Mouse (Mus musculus): Measurements from ENCODE around the gene Lnx1. TPM values are rescaled to one million over a fixed set of nuclear protein-coding genes. Genes with fewer than 3 reads are reported as not detected.

Lnx1 gene
- polyA plus RNA-seq, 1 experiment = 6.1 TPM

GRCm38 (mm10) chr5:74670877-74671276 is 31.8 kb downstream of the Lnx1 start:
- no peaks in the 10 kb centered on the region for H3K36me3 ChIP-seq (ENCODE audit: control insufficient read depth, insufficient read depth, low read length)
- no peaks in the 10 kb centered on the region for H3K4me1 ChIP-seq (ENCODE audit: control insufficient read depth, insufficient read depth, low read length)
- H3K27me3 ChIP-seq (replicated peaks; ENCODE audit: control insufficient read depth, insufficient read depth, low read length) = no peaks in the 10 kb centered on the region
- WGBS = 79% methylated on average over 3 of the region's 3 CpGs
- DNase-seq = no peak
- TF ChIP-seq CTCF (conservative IDR thresholded peaks at IDR 0.05; ENCODE audit: insufficient read depth, insufficient read length, low read depth, low read length) (no peak), POLR2A (IDR thresholded peaks at IDR 0.05; ENCODE audit: low read depth, low read length) (no peak)
- no peak overlapping the region for H3K27ac ChIP-seq (ENCODE audit: insufficient read depth, low read depth, low read length)
- H3K4me3 ChIP-seq (ENCODE audit: insufficient read depth, low read depth, low read length) = no peak overlapping the region

- TF ChIP-seq POLR2A (IDR thresholded peaks at IDR 0.05; ENCODE audit: low read depth, low read length) = no peak
- no peak for TF ChIP-seq CTCF (conservative IDR thresholded peaks at IDR 0.05; ENCODE audit: insufficient read depth, insufficient read length, low read depth, low read length)
- H3K4me3 ChIP-seq (ENCODE audit: insufficient read depth, low read depth, low read length) = no peak overlapping the region
- H3K27me3 ChIP-seq (replicated peaks; ENCODE audit: control insufficient read depth, insufficient read depth, low read length) = no peaks in the 10 kb centered on the region
- peak; percentile 34 for DNase-seq
- no peaks in the 10 kb centered on the region for H3K4me1 ChIP-seq (ENCODE audit: control insufficient read depth, insufficient read depth, low read length)
- H3K27ac ChIP-seq (ENCODE audit: insufficient read depth, low read depth, low read length) = peak overlapping the region; percentile 35; the same call in 1 of the 2 replicates
- 60% methylated on average over 6 of the region's 6 CpGs for WGBS
- H3K36me3 ChIP-seq (ENCODE audit: control insufficient read depth, insufficient read depth, low read length) = no peaks in the 10 kb centered on the region
Measured at GRCm38 (mm10) chr5:74669925-74670324, 32.8 kb downstream of the Lnx1 start.

- no peaks in the 10 kb centered on the region for H3K27me3 ChIP-seq (replicated peaks; ENCODE audit: control insufficient read depth, insufficient read depth, low read length)
- no peak overlapping the region for H3K27ac ChIP-seq (ENCODE audit: insufficient read depth, low read depth, low read length)
- no peak for DNase-seq
- 68% methylated on average over 6 of the region's 6 CpGs for WGBS
- no peak overlapping the region for H3K4me3 ChIP-seq (ENCODE audit: insufficient read depth, low read depth, low read length)
- H3K4me1 ChIP-seq (ENCODE audit: control insufficient read depth, insufficient read depth, low read length) = no peaks in the 10 kb centered on the region
- no peak for TF ChIP-seq POLR2A (IDR thresholded peaks at IDR 0.05; ENCODE audit: low read depth, low read length)
- no peak for TF ChIP-seq CTCF (conservative IDR thresholded peaks at IDR 0.05; ENCODE audit: insufficient read depth, insufficient read length, low read depth, low read length)
- no peaks in the 10 kb centered on the region for H3K36me3 ChIP-seq (ENCODE audit: control insufficient read depth, insufficient read depth, low read length)
Measured at GRCm38 (mm10) chr5:74668956-74669355, 33.8 kb downstream of the Lnx1 start.

GRCm38 (mm10) chr5:74662618-74663017 is 40.1 kb downstream of the Lnx1 start:
- H3K27ac ChIP-seq (ENCODE audit: insufficient read depth, low read depth, low read length) = no peak overlapping the region
- TF ChIP-seq POLR2A (IDR thresholded peaks at IDR 0.05; ENCODE audit: low read depth, low read length) (no peak), CTCF (conservative IDR thresholded peaks at IDR 0.05; ENCODE audit: insufficient read depth, insufficient read length, low read depth, low read length) (no peak)
- WGBS = 49% methylated on average over 1 of the region's 1 CpGs
- no peaks in the 10 kb centered on the region for H3K27me3 ChIP-seq (replicated peaks; ENCODE audit: control insufficient read depth, insufficient read depth, low read length)
- no peaks in the 10 kb centered on the region for H3K4me1 ChIP-seq (ENCODE audit: control insufficient read depth, insufficient read depth, low read length)
- peak; percentile 51 for DNase-seq
- no peaks in the 10 kb centered on the region for H3K36me3 ChIP-seq (ENCODE audit: control insufficient read depth, insufficient read depth, low read length)
- no peak overlapping the region for H3K4me3 ChIP-seq (ENCODE audit: insufficient read depth, low read depth, low read length)

GRCm38 (mm10) chr5:74661734-74662560 is 40.8 kb downstream of the Lnx1 start:
- H3K27ac ChIP-seq (ENCODE audit: insufficient read depth, low read depth, low read length) = peak overlapping the region; percentile 9; the same call in 1 of the 2 replicates
- 63% methylated on average over 4 of the region's 4 CpGs for WGBS

GRCm38 (mm10) chr5:74659856-74660255 is 42.9 kb downstream of the Lnx1 start:
- 41% methylated on average over 4 of the region's 4 CpGs for WGBS
- H3K27me3 ChIP-seq (replicated peaks; ENCODE audit: control insufficient read depth, insufficient read depth, low read length) = no peaks in the 10 kb centered on the region
- TF ChIP-seq CTCF (conservative IDR thresholded peaks at IDR 0.05; ENCODE audit: insufficient read depth, insufficient read length, low read depth, low read length) = no peak
- no peak for TF ChIP-seq POLR2A (IDR thresholded peaks at IDR 0.05; ENCODE audit: low read depth, low read length)
- H3K4me1 ChIP-seq (ENCODE audit: control insufficient read depth, insufficient read depth, low read length) = no peaks in the 10 kb centered on the region
- H3K36me3 ChIP-seq (ENCODE audit: control insufficient read depth, insufficient read depth, low read length) = no peaks in the 10 kb centered on the region
- H3K27ac ChIP-seq (ENCODE audit: insufficient read depth, low read depth, low read length) = no peak overlapping the region
- H3K4me3 ChIP-seq (ENCODE audit: insufficient read depth, low read depth, low read length) = no peak overlapping the region
- no peak for DNase-seq

More at GRCm38 (mm10) chr5:74661734-74662560, 40.8 kb downstream of the Lnx1 start:
- no peak for TF ChIP-seq CTCF (conservative IDR thresholded peaks at IDR 0.05; ENCODE audit: insufficient read depth, insufficient read length, low read depth, low read length)
- no peak for TF ChIP-seq POLR2A (IDR thresholded peaks at IDR 0.05; ENCODE audit: low read depth, low read length)
- DNase-seq = peak; percentile 17
- no peaks in the 10 kb centered on the region for H3K27me3 ChIP-seq (replicated peaks; ENCODE audit: control insufficient read depth, insufficient read depth, low read length)
- no peak overlapping the region for H3K4me3 ChIP-seq (ENCODE audit: insufficient read depth, low read depth, low read length)
- no peaks in the 10 kb centered on the region for H3K36me3 ChIP-seq (ENCODE audit: control insufficient read depth, insufficient read depth, low read length)
- no peaks in the 10 kb centered on the region for H3K4me1 ChIP-seq (ENCODE audit: control insufficient read depth, insufficient read depth, low read length)

GRCm38 (mm10) chr5:74659281-74659680 is 43.4 kb downstream of the Lnx1 start:
- TF ChIP-seq CTCF (conservative IDR thresholded peaks at IDR 0.05; ENCODE audit: insufficient read depth, insufficient read length, low read depth, low read length) (no peak), POLR2A (IDR thresholded peaks at IDR 0.05; ENCODE audit: low read depth, low read length) (no peak)
- DNase-seq = no peak
- no peaks in the 10 kb centered on the region for H3K4me1 ChIP-seq (ENCODE audit: control insufficient read depth, insufficient read depth, low read length)
- no peaks in the 10 kb centered on the region for H3K36me3 ChIP-seq (ENCODE audit: control insufficient read depth, insufficient read depth, low read length)
- no peak overlapping the region for H3K27ac ChIP-seq (ENCODE audit: insufficient read depth, low read depth, low read length)
- H3K4me3 ChIP-seq (ENCODE audit: insufficient read depth, low read depth, low read length) = no peak overlapping the region
- 87% methylated on average over 5 of the region's 5 CpGs for WGBS
- no peaks in the 10 kb centered on the region for H3K27me3 ChIP-seq (replicated peaks; ENCODE audit: control insufficient read depth, insufficient read depth, low read length)

Measured in kidney, adult 2 months (tissue).